Mouse (Mus musculus) lung, postnatal 0 days (tissue): ENCODE data around the gene Lim2. TPM values are rescaled to one million over a fixed set of nuclear protein-coding genes. Genes with fewer than 3 reads are reported as not detected.

Source experiments
- ATAC-seq: fragments of 200-750 bp; cut with Nextera tagmentation; 2 replicates; pipeline ENCODE4 v1.8.0; 2017; ENCODE audit warnings: moderate library complexity
- DNase-seq: peaks from one replicate; pipeline ENCODE4 v3.0.0-alpha.2; 2016; ENCODE audit warnings: low spot score
- H3K27ac ChIP-seq: fragments of 300-500 bp; sonication (generic); 2 replicates; pipeline ENCODE4 v1.5.1; 2014; ENCODE audit warnings: antibody characterized with exemption, mild to moderate bottlenecking, low read length, mixed read lengths
- H3K27me3 ChIP-seq: fragments of 300-500 bp; sonication (generic); replicated peaks from 2 replicates; pipeline ENCODE4 v1.6.1; 2014; ENCODE audit warnings: low read length, mixed read lengths; ENCODE audit not compliant: insufficient read depth
- H3K36me3 ChIP-seq: fragments of 300-500 bp; sonication (generic); 2 replicates; pipeline ENCODE4 v1.6.1; 2014; ENCODE audit warnings: low read length, mixed read lengths; ENCODE audit not compliant: insufficient read depth
- H3K4me1 ChIP-seq: fragments of 300-500 bp; sonication (generic); 2 replicates; pipeline ENCODE4 v1.6.1; 2014; ENCODE audit warnings: antibody characterized with exemption, low read depth, low read length, mixed read lengths; ENCODE audit not compliant: insufficient read depth
- H3K4me2 ChIP-seq: fragments of 300-500 bp; sonication (generic); replicated peaks from 2 replicates; pipeline ENCODE4 v1.6.1; 2014; ENCODE audit warnings: low read depth, mild to moderate bottlenecking, low read length, moderate library complexity, mixed read lengths
- H3K4me3 ChIP-seq: fragments of 300-500 bp; sonication (generic); 2 replicates; pipeline ENCODE4 v1.5.1; 2014; ENCODE audit warnings: low read depth, low read length
- H3K9ac ChIP-seq: fragments of 300-500 bp; sonication (generic); replicated peaks from 2 replicates; pipeline ENCODE4 v1.6.1; 2014; ENCODE audit warnings: low read depth, mild to moderate bottlenecking
- H3K9me3 ChIP-seq: fragments of 300-500 bp; sonication (generic); 2 replicates; pipeline ENCODE4 v1.6.1; 2016; ENCODE audit warnings: low read length, mixed read lengths
- CTCF ChIP-seq: IDR thresholded peaks from 2 replicates; pipeline ENCODE4 v1.5.1; 2016; ENCODE audit warnings: antibody characterized with exemption, mild to moderate bottlenecking
- EP300 ChIP-seq: IDR thresholded peaks from 2 replicates; pipeline ENCODE4 v1.6.1; 2016; ENCODE audit warnings: antibody characterized with exemption, mild to moderate bottlenecking, control low read depth
- WGBS: fragments of 180-500 bp; shearing (Covaris S2); extraction: QIAGEN DNeasy Blood & Tissue Kit; methylation state at CpG from one replicate; pipeline ENCODE4 v1.1.7; 2014; 5-methylcytosine and 5-hydroxymethylcytosine counted together
- polyA plus RNA-seq: library from polyadenylated mRNA; unstranded; fragments of >200 nt; fragmentation: Nextera tagmentation; extraction: Ambion mirVana; gene quantifications from 2 replicates; pipeline ENCODE4 v1.2.1, GENCODE M21; 2015

Gene Lim2
- polyA plus RNA-seq = not detected in 2 replicates

DNA sequence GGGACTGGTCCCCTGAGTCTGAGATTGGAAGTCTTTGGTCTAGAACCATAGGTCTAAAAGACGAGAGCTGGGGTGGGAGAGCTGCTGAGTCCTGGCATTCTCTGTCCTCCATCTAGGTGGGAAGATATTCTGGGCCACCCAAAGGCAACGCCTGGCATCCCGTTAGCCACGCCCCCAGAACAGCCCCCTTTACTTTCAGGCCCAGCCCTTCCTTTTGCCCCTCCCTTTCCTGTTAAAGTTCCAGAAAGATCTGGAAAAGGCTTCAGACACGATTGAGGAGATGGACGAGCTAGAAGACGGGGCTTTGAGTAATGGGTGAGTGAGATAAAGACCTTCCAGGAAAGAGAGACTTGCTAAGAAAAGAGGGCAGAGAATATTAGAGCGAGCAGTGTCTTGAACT, at the start of gene Lim2:
Lim2 (plus strand) TSS at position 265 of the 400 bp plus-strand sequence.
- H3K4me2 ChIP-seq = no peak within 1 kb of the TSS
- H3K36me3 ChIP-seq = no peaks in the 10 kb centered on the region
- H3K4me1 ChIP-seq = no peaks in the 10 kb centered on the region
- no peak within 1 kb of the TSS for H3K9ac ChIP-seq
- no peaks in the 10 kb centered on the region for H3K9me3 ChIP-seq
- 82% methylated on average over 8 of the region's 8 CpGs for WGBS
- TF ChIP-seq EP300 = no peak
- no peak for TF ChIP-seq CTCF
- no peak within 1 kb of the TSS for H3K4me3 ChIP-seq
- no peaks in the 10 kb centered on the region for H3K27me3 ChIP-seq
- ATAC-seq (no peak), DNase-seq (no peak)
- H3K27ac ChIP-seq = no peak within 1 kb of the TSS

DNA sequence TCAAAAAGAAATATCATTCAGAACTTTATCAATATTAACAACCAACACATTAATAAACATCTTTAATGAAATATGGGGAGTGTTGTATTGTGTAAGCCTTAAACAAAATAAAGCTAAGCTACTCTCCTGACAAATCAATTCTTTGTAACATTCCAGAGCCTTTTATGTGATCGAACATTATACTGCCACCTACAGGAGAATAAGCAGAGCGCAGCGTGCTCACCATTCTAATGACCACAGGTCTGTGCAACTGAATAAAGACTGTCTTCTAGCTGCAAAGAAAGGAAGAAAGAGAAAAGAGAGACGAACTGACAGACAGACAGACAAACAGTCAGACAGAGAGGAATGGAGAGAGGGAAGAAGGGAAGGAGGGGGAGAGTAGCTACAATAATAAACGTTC, 49.2 kb upstream of the Lim2 start:
- Histone ChIP-seq H3K9me3 (no peaks in the 10 kb centered on the region), H3K27me3 (no peaks in the 10 kb centered on the region), H3K36me3 (no peaks in the 10 kb centered on the region), H3K4me3 (no peak overlapping the region), H3K9ac (no peak overlapping the region), H3K4me2 (no peak overlapping the region), H3K4me1 (no peaks in the 10 kb centered on the region), H3K27ac (no peak overlapping the region)
- TF ChIP-seq EP300 (no peak), CTCF (peak; percentile 81)
- WGBS = 13% methylated on average over 5 of the region's 5 CpGs
- DNase-seq (peak; percentile 61), ATAC-seq (no peak)

DNA sequence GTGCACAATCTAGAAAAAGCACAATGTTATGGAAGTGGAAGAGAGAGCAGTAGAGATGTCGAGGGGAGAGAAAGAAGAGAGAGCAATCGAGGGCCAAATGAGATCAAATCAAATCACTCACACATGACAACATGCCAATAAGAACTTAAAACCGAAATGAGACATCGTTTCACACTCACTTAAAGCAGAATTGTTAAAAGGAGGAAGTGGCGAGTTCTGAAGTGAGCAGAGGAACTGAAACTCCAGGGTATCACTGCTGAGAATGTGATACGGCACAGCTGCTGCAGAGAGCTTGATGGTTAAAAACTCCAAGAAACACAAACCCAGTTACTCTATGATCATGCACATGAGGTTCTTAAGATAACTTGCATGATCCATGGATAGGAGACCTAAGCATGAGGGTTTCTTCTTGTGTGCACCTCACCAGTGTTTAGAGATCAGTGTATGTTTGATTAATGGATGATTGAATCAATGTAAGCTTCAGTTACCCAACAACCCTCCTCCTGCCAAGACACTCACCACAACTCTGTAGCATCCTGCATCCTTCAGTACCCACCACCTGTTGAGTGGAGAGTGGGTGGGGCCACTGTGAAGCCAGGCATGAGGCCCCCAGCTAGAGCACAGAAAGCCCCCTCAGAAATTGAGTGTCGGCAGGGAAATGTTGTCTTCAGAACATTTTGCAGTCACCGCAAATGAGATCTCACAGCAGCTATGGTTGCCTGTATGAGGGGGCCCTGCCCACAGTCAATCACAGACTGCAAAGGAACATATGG, 34.9 kb upstream of the Lim2 start:
- TF ChIP-seq CTCF = no peak
- no peak for TF ChIP-seq EP300
- Histone ChIP-seq H3K4me3 (no peak overlapping the region), H3K9ac (no peak overlapping the region), H3K36me3 (no peaks in the 10 kb centered on the region), H3K4me2 (no peak overlapping the region), H3K4me1 (no peaks in the 10 kb centered on the region), H3K27me3 (no peaks in the 10 kb centered on the region), H3K27ac (no peak overlapping the region), H3K9me3 (no peaks in the 10 kb centered on the region)
- no peak for ATAC-seq
- DNase-seq = peak; percentile 15
- WGBS = 66% methylated on average over 8 of the region's 8 CpGs

DNA sequence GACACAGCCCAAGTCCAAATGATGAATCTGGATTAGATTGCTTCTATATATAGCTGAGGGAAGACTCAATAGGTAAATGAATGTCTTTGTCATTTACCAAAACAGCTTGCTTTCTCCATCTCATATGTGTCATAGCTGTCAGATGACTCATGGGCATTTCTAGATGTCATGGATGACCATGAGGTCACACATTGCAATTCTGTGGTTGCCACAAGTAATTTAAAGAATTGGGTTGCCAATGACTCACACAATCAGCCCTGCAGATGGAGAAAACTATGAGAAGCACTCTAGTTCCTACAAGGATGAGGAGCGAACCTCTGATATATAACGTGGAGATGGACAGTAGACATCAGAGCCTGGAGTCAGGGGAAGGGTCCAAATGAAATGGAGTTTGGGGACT, 28.0 kb upstream of the Lim2 start:
- Histone ChIP-seq H3K27me3 (no peaks in the 10 kb centered on the region), H3K9ac (no peak overlapping the region), H3K27ac (no peak overlapping the region), H3K4me3 (no peak overlapping the region), H3K9me3 (no peaks in the 10 kb centered on the region), H3K4me1 (no peaks in the 10 kb centered on the region), H3K4me2 (no peak overlapping the region), H3K36me3 (no peaks in the 10 kb centered on the region)
- TF ChIP-seq EP300 (no peak), CTCF (no peak)
- no peak for DNase-seq
- no peak for ATAC-seq
- 80% methylated on average over 2 of the region's 2 CpGs for WGBS

DNA sequence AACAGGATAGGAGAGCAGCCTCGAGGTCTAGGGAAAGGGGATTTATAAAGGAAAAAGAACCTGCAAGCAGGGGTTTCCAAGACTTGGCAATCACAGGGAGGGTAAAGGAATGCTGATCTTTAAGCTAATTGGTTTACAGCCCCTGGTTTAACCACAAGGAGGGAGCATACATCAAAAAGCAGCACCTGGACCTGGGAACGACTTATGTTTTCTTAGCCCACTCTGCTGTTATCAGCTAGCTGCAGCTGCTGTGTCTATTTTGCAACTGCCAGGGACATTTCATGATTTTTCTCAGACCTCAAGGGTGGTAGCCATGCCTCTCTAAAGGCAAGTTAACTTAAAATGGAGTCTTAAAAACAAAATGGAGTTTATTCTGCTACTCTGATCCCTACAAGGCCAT, 24.8 kb upstream of the Lim2 start:
- Histone ChIP-seq H3K9ac (no peak overlapping the region), H3K36me3 (no peaks in the 10 kb centered on the region), H3K4me2 (no peak overlapping the region), H3K4me3 (no peak overlapping the region), H3K9me3 (no peaks in the 10 kb centered on the region), H3K27me3 (no peaks in the 10 kb centered on the region), H3K27ac (no peak overlapping the region), H3K4me1 (no peaks in the 10 kb centered on the region)
- 23% methylated on average over 2 of the region's 2 CpGs for WGBS
- no peak for DNase-seq
- no peak for ATAC-seq
- no peak for TF ChIP-seq CTCF
- TF ChIP-seq EP300 = no peak

DNA sequence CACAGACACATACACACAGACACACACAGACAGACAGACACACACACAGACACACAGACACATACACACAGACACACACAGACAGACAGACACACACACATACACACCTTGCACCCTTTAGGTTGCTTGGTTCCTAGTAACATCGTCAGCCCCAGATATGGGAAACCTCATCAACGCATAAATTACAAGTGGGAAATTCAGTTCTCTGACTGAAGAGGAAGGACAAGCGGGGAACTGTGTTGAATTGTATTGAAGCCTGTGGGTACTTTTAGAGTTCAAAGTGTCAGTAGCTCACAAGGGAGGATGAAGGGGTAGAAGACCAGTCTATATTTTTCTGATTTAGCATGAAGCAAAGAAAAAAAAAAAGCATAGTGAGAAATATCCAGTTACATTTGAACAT, 19.9 kb upstream of the Lim2 start:
- Histone ChIP-seq H3K4me1 (no peaks in the 10 kb centered on the region), H3K36me3 (no peaks in the 10 kb centered on the region), H3K9me3 (no peaks in the 10 kb centered on the region), H3K4me2 (no peak overlapping the region), H3K4me3 (no peak overlapping the region), H3K27me3 (no peaks in the 10 kb centered on the region), H3K27ac (no peak overlapping the region), H3K9ac (no peak overlapping the region)
- ATAC-seq (no peak), DNase-seq (no peak)
- TF ChIP-seq EP300 = no peak
- WGBS = 70% methylated on average over 3 of the region's 3 CpGs

DNA sequence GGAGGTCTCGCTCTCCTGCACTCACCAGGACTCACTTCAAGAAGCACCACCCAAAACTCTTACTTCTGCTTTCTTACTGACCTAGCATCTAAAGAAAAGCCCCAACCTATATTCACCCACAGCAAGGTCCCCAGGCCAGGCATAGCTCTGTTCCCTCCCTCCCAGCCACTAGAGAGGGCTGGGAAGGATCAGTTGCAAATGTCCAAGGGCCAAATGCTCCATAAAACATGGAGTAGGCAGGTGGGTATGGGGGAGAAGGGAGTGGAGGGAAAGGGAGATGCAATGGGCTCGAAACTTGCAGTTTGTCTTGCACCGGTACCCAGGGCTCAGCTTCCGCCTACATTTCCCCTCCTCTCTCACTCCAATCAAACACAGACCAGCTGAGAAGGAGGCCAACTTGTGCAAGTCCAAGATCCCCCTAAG, 19.3 kb upstream of the Lim2 start, which contains the start of gene Siglecg:
Siglecg (plus strand) TSS at position 74 of the 423 bp plus-strand sequence.
- Histone ChIP-seq H3K4me3 (no peak within 1 kb of the TSS), H3K27me3 (no peaks in the 10 kb centered on the region), H3K36me3 (no peaks in the 10 kb centered on the region), H3K9me3 (no peaks in the 10 kb centered on the region), H3K4me2 (no peak within 1 kb of the TSS), H3K9ac (no peak within 1 kb of the TSS), H3K27ac (no peak within 1 kb of the TSS), H3K4me1 (no peaks in the 10 kb centered on the region)
- ATAC-seq = no peak
- 54% methylated on average over 4 of the region's 4 CpGs for WGBS
- no peak for TF ChIP-seq EP300
- TF ChIP-seq CTCF = no peak
- no peak for DNase-seq
